Mouse (Mus musculus): ENCODE data around the gene Dapk1.
A peak's percentile ranks its signal among the peaks of the same experiment; 100 is the strongest.

The Dapk1 gene

GRCm38 (mm10) chr13:60616036-60616435 lies 14.3 kb downstream of the Dapk1 start:
- no peak for DNase-seq

GRCm38 (mm10) chr13:60618287-60618686 lies 16.5 kb downstream of the Dapk1 start:
- DNase-seq = no peak

GRCm38 (mm10) chr13:60619723-60620122 lies 18.0 kb downstream of the Dapk1 start:
- no peak for DNase-seq

GRCm38 (mm10) chr13:60621411-60621965 lies 19.7 kb downstream of the Dapk1 start:
- DNase-seq = peak; percentile 16

- DNase-seq = no peak
Measured at GRCm38 (mm10) chr13:60625581-60625980, 23.8 kb downstream of the Dapk1 start.

GRCm38 (mm10) chr13:60627843-60628656 lies 26.3 kb downstream of the Dapk1 start:
- DNase-seq = no peak

GRCm38 (mm10) chr13:60628657-60628950 lies 26.9 kb downstream of the Dapk1 start:
- no peak for DNase-seq

- DNase-seq = no peak
Measured at GRCm38 (mm10) chr13:60629419-60629818, 27.7 kb downstream of the Dapk1 start.

- DNase-seq = no peak
Measured at GRCm38 (mm10) chr13:60633945-60634344, 32.2 kb downstream of the Dapk1 start.

- DNase-seq = no peak
Measured at GRCm38 (mm10) chr13:60635636-60636035, 33.9 kb downstream of the Dapk1 start.

GRCm38 (mm10) chr13:60639482-60640055 lies 37.8 kb downstream of the Dapk1 start:
- DNase-seq = no peak

- no peak for DNase-seq
Measured at GRCm38 (mm10) chr13:60640420-60640819, 38.7 kb downstream of the Dapk1 start.

- no peak for DNase-seq
Measured at GRCm38 (mm10) chr13:60644457-60644889, 42.7 kb downstream of the Dapk1 start.

- no peak for DNase-seq
Measured at GRCm38 (mm10) chr13:60646791-60647190, 45.0 kb downstream of the Dapk1 start.

- no peak for DNase-seq
Measured at GRCm38 (mm10) chr13:60648350-60648749, 46.6 kb downstream of the Dapk1 start.

GRCm38 (mm10) chr13:60650000-60650399 lies 48.3 kb downstream of the Dapk1 start:
- no peak for DNase-seq

GRCm38 (mm10) chr13:60654017-60654565 lies 52.3 kb downstream of the Dapk1 start:
- peak; percentile 17 for DNase-seq

- no peak for DNase-seq
Measured at GRCm38 (mm10) chr13:60655246-60655645, 53.5 kb downstream of the Dapk1 start.

- no peak for DNase-seq
Measured at GRCm38 (mm10) chr13:60659600-60659999, 57.9 kb downstream of the Dapk1 start.

GRCm38 (mm10) chr13:60660056-60660455 lies 58.3 kb downstream of the Dapk1 start:
- peak; percentile 34 for DNase-seq

- DNase-seq = no peak
Measured at GRCm38 (mm10) chr13:60660711-60661261, 59.0 kb downstream of the Dapk1 start.

- no peak for DNase-seq
Measured at GRCm38 (mm10) chr13:60662493-60663177, 60.9 kb downstream of the Dapk1 start.

GRCm38 (mm10) chr13:60664058-60664457 lies 62.3 kb downstream of the Dapk1 start:
- DNase-seq = no peak
